ENCODE assay signal across 28 mouse cellular contexts in genomic region chr12:34398611-34399010, GRCm38 (mm10).
DNase-seq lines count a peak whose midpoint lies in the region; ATAC-seq and TF ChIP-seq lines count a peak whose summit lies in the region.
"Had no signal": no experiment of that assay in that cellular context is flagged by ENCODE, and none has a peak within 500 bp of the region (broad histone marks: within the 10 kb centered on the region; RNA-seq: fewer than 3 reads in every experiment).

No protein-coding gene starts in this region.

- H3K27me3 ChIP-seq in forebrain, postnatal 0 days (ENCODE audit: insufficient read depth, low read length) = no peaks in the 10 kb centered on the region
- H3K27me3 ChIP-seq in forebrain, embryonic 12.5 days = no peaks in the 10 kb centered on the region
- H3K27me3 ChIP-seq: CH12.LX; embryonic facial prominence, embryonic 13.5 days; embryonic facial prominence, embryonic 15.5 days; forebrain, embryonic 13.5 days; forebrain, embryonic 15.5 days had no signal

- peak; percentile 26 for DNase-seq in forebrain, postnatal 0 days
- DNase-seq in layer of hippocampus, adult 2 months (ENCODE audit: low spot score in 2 of 2) = no peak
- no peak for DNase-seq in layer of hippocampus, adult 9-10 months (ENCODE audit: low spot score)
- DNase-seq in brain, adult 2 months (ENCODE audit: low read depth, low spot score) = peak; percentile 34
- no peak for DNase-seq in left cerebral cortex, adult 8-10 months (ENCODE audit: low spot score in 2 of 2)
- DNase-seq: adrenal gland, adult 8-10 months; adrenal gland, postnatal 14 days; adrenal gland, postnatal 36 days; B cell, adult 2 months; cerebellum, adult 11 months; cerebellum, adult 18-20 months; cerebellum, adult 8-10 months; cerebellum, adult 9-11 months; cerebellum, postnatal 14 days; cerebellum, postnatal 36 days; embryo, embryonic 11 days had no signal

- no peak overlapping the region for H3K27ac ChIP-seq in forebrain, postnatal 0 days (ENCODE audit: low read depth, low read length)
- no peak overlapping the region for H3K27ac ChIP-seq in forebrain, embryonic 12.5 days
- no peak overlapping the region for H3K27ac ChIP-seq in layer of hippocampus, adult 2 months
- H3K27ac ChIP-seq: embryonic facial prominence, embryonic 13.5 days; embryonic facial prominence, embryonic 15.5 days; forebrain, embryonic 10.5 days; forebrain, embryonic 13.5 days; forebrain, embryonic 15.5 days had no signal

- no peaks in the 10 kb centered on the region for H3K36me3 ChIP-seq in forebrain, postnatal 0 days (ENCODE audit: insufficient read depth)
- H3K36me3 ChIP-seq in forebrain, embryonic 12.5 days (replicated peaks) = no peaks in the 10 kb centered on the region
- H3K36me3 ChIP-seq: embryonic facial prominence, embryonic 13.5 days; forebrain, embryonic 10.5 days; forebrain, embryonic 15.5 days; G1E had no signal

- no peaks in the 10 kb centered on the region for H3K4me1 ChIP-seq in forebrain, postnatal 0 days (ENCODE audit: insufficient read depth)
- no peaks in the 10 kb centered on the region for H3K4me1 ChIP-seq in forebrain, embryonic 12.5 days
- H3K4me1 ChIP-seq: embryonic facial prominence, embryonic 15.5 days; forebrain, embryonic 10.5 days; forebrain, embryonic 13.5 days; forebrain, embryonic 15.5 days had no signal

- peak; percentile 68 for ATAC-seq in forebrain, postnatal 0 days
- no peak for ATAC-seq in forebrain, embryonic 12.5 days (ENCODE audit: low FRiP score)
- ATAC-seq: activated CD4-positive, CD25-positive, alpha-beta regulatory T cell, adult 4 months; CD4-positive, CD25-positive, alpha-beta regulatory T cell, adult 4 months; forebrain, embryonic 13.5 days; forebrain, embryonic 15.5 days; Patski had no signal

- WGBS in forebrain, postnatal 0 days = 76% methylated on average over 10 of the region's 10 CpGs
- WGBS in forebrain, embryonic 12.5 days = 91% methylated on average over 10 of the region's 10 CpGs

- no peaks in the 10 kb centered on the region for H3K9me3 ChIP-seq in forebrain, postnatal 0 days (ENCODE audit: low read length)
- no peaks in the 10 kb centered on the region for H3K9me3 ChIP-seq in forebrain, embryonic 12.5 days
- H3K9me3 ChIP-seq: embryonic facial prominence, embryonic 13.5 days; embryonic facial prominence, embryonic 15.5 days; forebrain, embryonic 10.5 days; forebrain, embryonic 13.5 days; forebrain, embryonic 15.5 days had no signal

- H3K9ac ChIP-seq in forebrain, postnatal 0 days = no peak overlapping the region
- no peak overlapping the region for H3K9ac ChIP-seq in forebrain, embryonic 12.5 days
- H3K9ac ChIP-seq: embryonic facial prominence, embryonic 13.5 days; embryonic facial prominence, embryonic 15.5 days; forebrain, embryonic 13.5 days; forebrain, embryonic 15.5 days had no signal

- H3K4me3 ChIP-seq in forebrain, postnatal 0 days (ENCODE audit: low read depth, low read length) = no peak overlapping the region
- H3K4me3 ChIP-seq in forebrain, embryonic 12.5 days (replicated peaks) = no peak overlapping the region
- H3K4me3 ChIP-seq in layer of hippocampus, adult 2 months = no peak overlapping the region
- H3K4me3 ChIP-seq: embryonic facial prominence, embryonic 13.5 days; embryonic facial prominence, embryonic 15.5 days; erythroblast, embryonic 14.5 days; forebrain, embryonic 10.5 days; forebrain, embryonic 13.5 days; forebrain, embryonic 15.5 days had no signal

- TF ChIP-seq CTCF in forebrain, postnatal 0 days (IDR thresholded peaks at IDR 0.05; ENCODE audit: low read depth) = no peak
- 0 out of 2 replicates have a peak, but pooled peaks have one; percentile 12 for TF ChIP-seq CTCF in layer of hippocampus, adult 2 months (conservative IDR thresholded peaks at IDR 0.05)

- no peak overlapping the region for H3K4me2 ChIP-seq in forebrain, postnatal 0 days (ENCODE audit: low read depth)
- H3K4me2 ChIP-seq in forebrain, embryonic 12.5 days = no peak overlapping the region
- H3K4me2 ChIP-seq: embryonic facial prominence, embryonic 13.5 days; embryonic facial prominence, embryonic 15.5 days; forebrain, embryonic 13.5 days; forebrain, embryonic 15.5 days had no signal

Comparison
In these comparisons a context has a peak if more than half of its experiments do, and no peak if none do; other contexts are left out.
1. DNase-seq: peak in forebrain, postnatal 0 days (single experiment) and brain, adult 2 months (single experiment); none in layer of hippocampus, adult 2 months (0 of 2), layer of hippocampus, adult 9-10 months (single experiment) and left cerebral cortex, adult 8-10 months (0 of 2).